Mouse (Mus musculus): Measurements from ENCODE around the gene Gm44511. TPM values are rescaled to one million over a fixed set of nuclear protein-coding genes. Genes with fewer than 3 reads are reported as not detected.
"Not testable (repeated sequence)": the region's sequence is repeated elsewhere in the genome, so short reads cannot be mapped to it uniquely, and the experiment has no call there.

The Gm44511 gene
- total and polyA plus RNA-seq, 3 experiments: not detected

GRCm38 (mm10) chr6:128760416-128761143, 65.5 kb downstream of the Gm44511 start:
- DNase-seq: peak; percentile 88

- peak; percentile 93 for DNase-seq
Observed at GRCm38 (mm10) chr6:128760016-128760415, 66.1 kb downstream of the Gm44511 start.

GRCm38 (mm10) chr6:128759221-128759950, 66.7 kb downstream of the Gm44511 start:
- no peak for DNase-seq

GRCm38 (mm10) chr6:128755402-128755763, 70.7 kb downstream of the Gm44511 start:
- DNase-seq: not testable (repeated sequence)

GRCm38 (mm10) chr6:128754748-128755401, 71.2 kb downstream of the Gm44511 start:
- not testable (repeated sequence) for DNase-seq

- not testable (repeated sequence) for DNase-seq
Observed at GRCm38 (mm10) chr6:128754265-128754664, 71.8 kb downstream of the Gm44511 start.

GRCm38 (mm10) chr6:128753610-128754224, 72.4 kb downstream of the Gm44511 start:
- DNase-seq: peak; percentile 74

- not testable (repeated sequence) for DNase-seq
Observed at GRCm38 (mm10) chr6:128747006-128747405, 79.1 kb downstream of the Gm44511 start.

GRCm38 (mm10) chr6:128737445-128737844, 88.7 kb downstream of the Gm44511 start:
- DNase-seq: no peak

GRCm38 (mm10) chr6:128736100-128736499, 90.0 kb downstream of the Gm44511 start:
- DNase-seq: peak; percentile 25

- no peak for DNase-seq
Observed at GRCm38 (mm10) chr6:128734896-128735295, 91.2 kb downstream of the Gm44511 start.

GRCm38 (mm10) chr6:128733908-128734679, 92.0 kb downstream of the Gm44511 start:
- no peak for DNase-seq

- no peak for DNase-seq
Observed at GRCm38 (mm10) chr6:128732032-128732431, 94.1 kb downstream of the Gm44511 start.

Other genes starting within 250 kb of the Gm44511 start
- not detected for gene A2ml1, start 244.7 kb downstream of the Gm44511 start, total RNA-seq (2021)
- not detected in 2 replicates for gene A2ml1, start 244.7 kb downstream of the Gm44511 start, polyA plus RNA-seq (2012; rRNA removed)
- not detected for gene Klrb1a, start 202.8 kb downstream of the Gm44511 start, total RNA-seq (2021)
- 0.26 and 0.29 TPM in 2 replicates for gene Klrb1a, start 202.8 kb downstream of the Gm44511 start, polyA plus RNA-seq (2012; rRNA removed)
- under 1 TPM; 0.49 to 0.52 TPM for gene Clec2h, start 163.9 kb downstream of the Gm44511 start, total RNA-seq (2021)
- gene Clec2h, start 163.9 kb downstream of the Gm44511 start, polyA plus RNA-seq (2012; rRNA removed): not detected in 2 replicates
- not detected for gene Klrb1, start 103.3 kb downstream of the Gm44511 start, total RNA-seq (2021)
- not detected in 2 replicates for gene Klrb1, start 103.3 kb downstream of the Gm44511 start, polyA plus RNA-seq (2012; rRNA removed)
- under 1 TPM; 0.23 to 0.31 TPM for gene Klrb1c, start 37.1 kb downstream of the Gm44511 start, total RNA-seq (2021)
- 0.08 and 0.16 TPM in 2 replicates for gene Klrb1c, start 37.1 kb downstream of the Gm44511 start, polyA plus RNA-seq (2012; rRNA removed)
- under 1 TPM; 0.66 to 0.79 TPM for gene Klrb1b, start within 50 bp of the Gm44511 start, total RNA-seq (2021)
- gene Klrb1b, start within 50 bp of the Gm44511 start, polyA plus RNA-seq (2012; rRNA removed): 0.12 TPM in 1 of 2 replicates, not detected in the other
- gene Clec2i, start 61.3 kb upstream of the Gm44511 start, total RNA-seq (2021): under 1 TPM in 1 of 2 experiments, not detected in 1; 0.21 TPM
- not detected in 2 replicates for gene Clec2i, start 61.3 kb upstream of the Gm44511 start, polyA plus RNA-seq (2012; rRNA removed)
- gene BC035044, start 64.8 kb upstream of the Gm44511 start, total RNA-seq (2021): under 1 TPM; 0.17 to 0.38 TPM
- 0.06 and 0.52 TPM in 2 replicates for gene BC035044, start 64.8 kb upstream of the Gm44511 start, polyA plus RNA-seq (2012; rRNA removed)
- 1 to 10 TPM in 1 of 2 experiments, under 1 TPM in 1; 0.40 to 4.2 TPM for gene Clec2g, start 108.1 kb upstream of the Gm44511 start, total RNA-seq (2021)
- gene Clec2g, start 108.1 kb upstream of the Gm44511 start, polyA plus RNA-seq (2012; rRNA removed): not detected in 2 replicates
- under 1 TPM in 1 of 2 experiments, not detected in 1; 0.17 TPM for gene Klrb1f, start 219.6 kb upstream of the Gm44511 start, total RNA-seq (2021)
- gene Klrb1f, start 219.6 kb upstream of the Gm44511 start, polyA plus RNA-seq (2012; rRNA removed): not detected in 2 replicates